Mouse (Mus musculus) frontal cortex, postnatal 25 days (tissue): ENCODE results near the gene Six4.
"Not testable (repeated sequence)": the region's sequence is repeated elsewhere in the genome, so short reads cannot be mapped to it uniquely, and the experiment has no call there.

Source experiments
- DNase-seq, 2 experiments: peaks; one replicate each; pipeline ENCODE4 v3.0.0; 2022; ENCODE audit warnings: low spot score in 2 of 2

Six4 gene

GRCm38 (mm10) chr12:73113196-73113595 lies at the start of gene Six4:
Gene Six4, minus strand, starts transcription at chr12:73113456.
- peak; percentile 3 to 11 for DNase-seq

GRCm38 (mm10) chr12:73162408-73163181 lies 49.3 kb upstream of the Six4 start:
- DNase-seq: no peak

GRCm38 (mm10) chr12:73160341-73160740 lies 47.1 kb upstream of the Six4 start:
- DNase-seq: no peak

DNA sequence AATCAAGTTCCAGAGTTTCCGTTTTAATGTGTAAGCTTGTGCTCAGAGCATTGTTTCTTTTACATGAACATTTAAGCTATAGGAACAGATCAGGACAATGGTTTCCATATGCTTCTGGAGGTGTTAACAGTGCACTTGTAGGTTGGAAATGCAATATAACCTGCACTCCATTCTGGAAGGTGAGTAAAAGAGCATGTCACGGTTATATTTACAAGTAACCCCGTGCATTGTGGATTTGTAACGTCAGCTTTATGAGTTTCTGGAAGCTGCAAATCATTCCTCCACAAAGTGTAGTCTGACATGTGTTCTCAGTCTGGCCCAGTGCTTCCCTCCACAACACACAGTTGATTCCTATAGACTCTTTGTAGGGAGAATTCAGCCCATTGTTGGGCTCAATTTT lies 40.9 kb upstream of the Six4 start:
- DNase-seq: no peak

DNA sequence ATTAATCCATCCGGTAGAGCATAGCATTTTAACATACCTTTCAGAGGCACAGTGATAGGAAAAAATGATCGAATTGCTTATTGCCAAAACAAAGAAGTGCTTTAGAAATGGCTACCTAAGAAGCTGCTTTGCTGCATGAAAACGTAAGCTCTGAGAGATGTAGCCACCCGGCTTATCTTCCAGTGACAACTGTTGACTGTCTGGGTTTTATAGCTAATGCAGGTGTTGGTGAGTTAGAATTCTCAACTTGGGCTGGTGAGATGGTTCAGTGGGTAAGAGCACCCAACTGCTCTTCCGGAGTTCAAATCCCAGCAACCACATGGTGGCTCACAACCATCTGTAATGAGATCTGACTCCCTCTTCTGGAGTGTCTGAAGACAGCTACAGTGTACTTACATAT lies 37.8 kb upstream of the Six4 start:
- DNase-seq: not testable (repeated sequence)

DNA sequence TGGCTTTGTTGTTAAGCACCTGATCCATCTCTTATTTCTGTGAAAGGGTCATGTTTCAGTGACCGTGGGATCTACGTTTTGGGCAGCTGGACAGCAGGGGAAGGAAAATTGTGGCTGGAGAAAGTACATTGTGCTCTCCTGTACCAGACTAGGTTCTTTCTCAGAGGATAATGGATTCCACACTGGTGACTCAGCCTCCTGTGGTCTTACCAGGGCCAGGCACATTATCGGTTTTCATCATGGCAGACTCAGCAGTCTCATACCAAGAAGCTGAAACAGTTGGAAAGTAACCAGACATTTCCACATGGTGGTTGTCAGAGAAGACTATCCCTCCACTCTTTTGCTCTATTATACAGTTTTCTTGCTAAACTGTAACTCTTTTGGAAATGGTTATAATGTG lies 34.0 kb upstream of the Six4 start:
- no peak for DNase-seq

GRCm38 (mm10) chr12:73140732-73141131 lies 27.5 kb upstream of the Six4 start:
- DNase-seq: no peak

- no peak for DNase-seq
Observed at GRCm38 (mm10) chr12:73125250-73125649, 12.0 kb upstream of the Six4 start.

GRCm38 (mm10) chr12:73123093-73124041 lies 10.1 kb upstream of the Six4 start, which contains the start of gene Mnat1:
Gene Mnat1, plus strand, starts transcription at chr12:73123717.
- DNase-seq: peak; percentile 74 to 79

DNA sequence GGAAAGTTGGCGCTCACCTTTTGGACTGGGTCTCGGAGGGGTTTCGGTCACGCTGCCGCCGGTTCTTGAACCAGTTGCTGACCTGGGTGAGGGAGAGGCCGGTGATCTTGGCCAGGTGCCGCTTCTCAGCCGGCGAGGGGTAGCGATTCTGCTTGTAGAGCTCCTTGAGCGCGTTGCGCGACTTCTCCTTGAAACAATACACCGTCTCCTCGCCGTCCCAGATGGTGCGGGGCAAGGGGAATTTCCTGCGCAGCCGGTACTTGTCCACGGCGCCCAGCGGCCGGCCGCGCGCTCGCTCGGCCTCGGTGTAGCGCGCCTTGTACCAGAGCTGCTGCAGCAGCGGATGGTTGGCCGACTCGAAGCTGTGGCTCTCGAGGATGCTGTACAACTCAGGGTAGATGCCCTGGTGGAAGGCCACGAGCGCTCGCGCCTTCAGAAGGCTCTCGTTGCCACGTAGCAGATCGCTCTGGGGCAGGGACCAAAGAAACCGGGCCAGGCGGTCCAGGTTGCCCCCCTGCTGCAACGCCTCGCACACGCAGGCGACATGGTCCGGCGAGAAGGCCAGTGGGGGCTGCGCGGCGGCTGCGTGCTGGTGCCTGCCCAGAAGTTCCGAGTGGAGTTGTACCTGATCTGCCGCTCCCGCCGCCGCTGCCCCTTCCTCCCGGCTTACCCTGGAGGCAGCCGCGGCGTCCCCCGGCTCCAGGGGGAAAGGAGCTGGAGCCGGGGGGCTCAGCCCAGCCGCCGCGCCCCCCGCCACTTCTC lies 749 bp downstream of the Six4 start:
- peak in 1 of 2 experiments; percentile 4 for DNase-seq

GRCm38 (mm10) chr12:73111561-73112325 lies 1.5 kb downstream of the Six4 start:
- DNase-seq: peak in 1 of 2 experiments; percentile 3

GRCm38 (mm10) chr12:73110431-73111111 lies 2.7 kb downstream of the Six4 start:
- no peak for DNase-seq

DNA sequence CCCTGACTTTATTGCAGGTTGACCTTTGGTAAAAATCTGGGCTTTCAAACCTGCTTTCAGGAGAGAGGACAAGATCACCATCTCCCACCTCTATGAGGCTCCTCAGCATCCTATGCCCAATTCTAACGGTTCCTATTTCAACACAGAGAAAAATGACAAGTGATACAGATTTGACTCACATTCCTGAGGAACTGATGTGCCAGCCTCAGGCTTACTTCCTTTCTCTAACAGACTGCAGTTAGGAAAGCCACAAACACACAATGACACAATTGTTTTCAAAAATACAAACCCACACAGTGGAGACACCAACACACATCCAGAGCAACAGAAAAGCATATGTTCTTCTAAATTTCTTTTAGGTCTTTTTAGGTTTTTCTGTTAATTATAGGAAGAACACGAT lies 5.4 kb downstream of the Six4 start:
- DNase-seq: no peak

GRCm38 (mm10) chr12:73103713-73104112 lies 9.5 kb downstream of the Six4 start:
- DNase-seq: no peak

DNA sequence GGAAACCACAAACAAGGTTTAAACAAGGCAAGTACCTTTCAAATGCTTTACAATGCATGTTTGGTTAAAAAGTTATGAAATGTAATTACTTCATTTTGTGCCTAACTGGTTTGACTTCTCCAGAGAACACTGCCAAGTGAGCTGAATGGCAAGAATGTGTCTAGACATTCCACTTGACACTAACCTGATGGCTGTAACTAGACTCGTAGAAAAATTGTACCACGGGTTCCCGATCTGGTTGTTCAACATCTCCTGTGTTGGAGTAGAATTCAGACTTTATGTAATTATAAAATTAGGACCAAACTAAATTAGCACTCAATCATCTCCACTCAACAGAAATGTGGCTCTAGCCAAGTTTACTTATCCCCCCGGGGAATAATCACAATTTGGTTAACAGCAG lies 14.7 kb downstream of the Six4 start:
- DNase-seq: no peak

DNA sequence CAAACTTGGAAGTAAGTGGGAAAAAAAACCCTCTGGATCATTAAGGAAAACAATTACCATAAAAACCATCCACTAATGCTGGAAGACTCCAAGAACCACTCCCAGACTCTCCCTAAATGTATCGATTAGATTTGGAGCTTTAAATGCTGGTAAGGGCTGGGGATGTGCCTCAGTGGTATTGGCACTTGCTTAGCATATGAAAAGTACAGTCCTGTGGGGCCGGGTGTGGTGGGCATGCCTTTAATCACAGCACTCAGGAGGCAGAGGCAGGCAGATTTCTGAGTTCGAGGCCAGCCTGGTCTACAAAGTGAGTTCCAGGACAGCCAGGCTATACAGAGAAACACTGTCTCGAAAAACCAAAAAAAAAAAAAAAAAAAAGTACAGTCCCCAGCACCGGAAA lies 17.1 kb downstream of the Six4 start:
- not testable (repeated sequence) for DNase-seq

- no peak for DNase-seq
Observed at GRCm38 (mm10) chr12:73094605-73095004, 18.7 kb downstream of the Six4 start.

DNA sequence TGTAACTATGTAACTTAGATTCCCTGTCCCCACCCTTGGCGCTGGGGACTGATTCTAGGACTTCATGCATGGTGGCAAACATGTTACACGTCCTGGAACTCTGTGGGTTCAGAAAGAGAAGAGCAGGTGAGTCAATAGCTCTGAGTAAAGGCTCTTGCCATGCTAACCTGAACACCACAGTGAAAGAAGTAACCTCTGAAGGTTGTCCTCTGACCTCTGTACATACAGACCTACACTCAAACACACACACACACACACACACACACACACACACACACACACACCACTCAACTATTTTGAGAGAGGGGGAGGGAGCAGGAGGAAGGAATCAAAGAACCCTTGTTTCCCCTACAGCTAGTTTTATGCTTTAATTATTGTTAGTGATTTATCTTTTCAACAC lies 19.1 kb downstream of the Six4 start:
- DNase-seq: no peak

- DNase-seq: no peak
Observed at GRCm38 (mm10) chr12:73090672-73091335, 22.5 kb downstream of the Six4 start.

DNA sequence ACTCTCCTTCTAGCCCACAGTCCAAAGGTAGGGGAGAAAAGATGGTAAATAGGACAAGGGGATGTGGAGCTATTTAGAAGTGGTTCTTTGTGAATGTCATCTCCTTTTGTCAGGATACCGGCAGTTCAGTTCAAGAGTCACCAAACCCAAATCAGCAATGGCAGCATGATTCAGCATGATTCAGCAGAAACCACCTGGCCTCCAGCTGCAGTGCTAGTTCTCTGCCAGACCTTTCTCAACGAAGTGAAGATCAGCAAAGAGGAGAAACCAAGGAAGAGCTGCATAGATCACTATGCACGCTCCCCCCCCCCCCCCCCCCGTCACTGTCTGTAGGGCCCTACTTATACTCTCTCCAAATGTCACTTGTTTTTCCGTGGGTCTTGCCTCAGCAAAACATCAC lies 24.3 kb downstream of the Six4 start:
- no peak for DNase-seq
